Mouse (Mus musculus): ENCODE data around the gene Ephb1. TPM values are rescaled to one million over a fixed set of nuclear protein-coding genes. Genes with fewer than 3 reads are reported as not detected.
A peak's percentile ranks its signal among the peaks of the same experiment; 100 is the strongest.

Gene Ephb1
- polyA plus RNA-seq, 1 experiment from 2014 or later, result 1.4 TPM

DNA sequence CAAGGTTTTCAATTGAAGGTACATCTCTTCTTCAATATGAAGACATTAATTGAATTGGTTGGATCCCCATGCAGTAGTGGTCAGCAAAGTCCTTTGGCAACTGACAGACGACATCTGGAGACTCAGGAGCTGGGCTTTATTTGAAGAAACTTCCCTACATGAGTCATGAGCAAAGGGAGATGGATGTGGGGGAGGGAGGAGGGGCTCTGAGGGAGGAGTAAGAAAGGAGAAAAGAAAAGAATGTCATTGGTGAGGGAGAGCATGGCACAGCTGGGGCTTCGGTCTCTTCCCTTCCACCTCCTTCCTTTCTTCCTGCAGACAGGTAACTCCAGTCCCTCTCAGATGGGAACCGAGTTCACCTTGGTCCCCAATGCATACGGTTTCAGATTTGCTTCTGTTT is 431.6 kb downstream of the Ephb1 start:
- Histone ChIP-seq H3K27me3 (ENCODE audit: control insufficient read depth, insufficient read depth, low read depth, low read length) (no peaks in the 10 kb centered on the region), H3K4me2 (ENCODE audit: low read depth, low read length) (no peak overlapping the region), H3K9me3 (ENCODE audit: control insufficient read depth, low read length) (no peaks in the 10 kb centered on the region), H3K9ac (ENCODE audit: low read length) (no peak overlapping the region), H3K36me3 (ENCODE audit: control insufficient read depth, insufficient read depth, low read length) (no peaks in the 10 kb centered on the region), H3K27ac (ENCODE audit: low read length) (no peak overlapping the region), H3K4me3 (ENCODE audit: low read length) (no peak overlapping the region), H3K4me1 (replicated peaks; ENCODE audit: control insufficient read depth, insufficient read depth, low read length) (no peaks in the 10 kb centered on the region)
- WGBS, result 57% methylated on average over 4 of the region's 4 CpGs
- no peak for ATAC-seq (ENCODE audit: low read depth)

DNA sequence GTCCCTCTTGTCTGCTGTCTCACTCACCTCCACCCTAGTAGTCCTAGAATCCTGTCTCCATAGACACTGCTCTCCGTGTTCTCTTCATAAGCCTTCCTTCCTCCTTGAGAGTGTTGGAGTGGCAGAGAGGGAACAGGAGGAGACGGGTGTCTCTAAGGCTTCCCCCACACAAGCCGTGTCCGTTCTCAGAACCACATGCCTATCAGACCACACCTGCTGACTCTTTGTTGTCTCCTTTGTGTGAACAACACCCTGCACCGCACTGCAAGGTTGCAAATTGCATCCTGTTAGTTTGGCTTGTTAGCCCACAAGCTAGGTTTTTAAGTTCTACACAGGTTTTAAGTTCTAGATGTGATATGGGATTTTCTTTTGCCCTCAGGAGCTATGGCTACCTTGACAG is 435.2 kb downstream of the Ephb1 start:
- Histone ChIP-seq H3K4me1 (replicated peaks; ENCODE audit: control insufficient read depth, insufficient read depth, low read length) (no peaks in the 10 kb centered on the region), H3K36me3 (ENCODE audit: control insufficient read depth, insufficient read depth, low read length) (no peaks in the 10 kb centered on the region), H3K9ac (ENCODE audit: low read length) (no peak overlapping the region), H3K4me2 (ENCODE audit: low read depth, low read length) (no peak overlapping the region), H3K27me3 (ENCODE audit: control insufficient read depth, insufficient read depth, low read depth, low read length) (no peaks in the 10 kb centered on the region), H3K9me3 (ENCODE audit: control insufficient read depth, low read length) (no peaks in the 10 kb centered on the region), H3K4me3 (ENCODE audit: low read length) (no peak overlapping the region), H3K27ac (ENCODE audit: low read length) (no peak overlapping the region)
- 81% methylated on average over 5 of the region's 5 CpGs for WGBS
- ATAC-seq (ENCODE audit: low read depth), result no peak

DNA sequence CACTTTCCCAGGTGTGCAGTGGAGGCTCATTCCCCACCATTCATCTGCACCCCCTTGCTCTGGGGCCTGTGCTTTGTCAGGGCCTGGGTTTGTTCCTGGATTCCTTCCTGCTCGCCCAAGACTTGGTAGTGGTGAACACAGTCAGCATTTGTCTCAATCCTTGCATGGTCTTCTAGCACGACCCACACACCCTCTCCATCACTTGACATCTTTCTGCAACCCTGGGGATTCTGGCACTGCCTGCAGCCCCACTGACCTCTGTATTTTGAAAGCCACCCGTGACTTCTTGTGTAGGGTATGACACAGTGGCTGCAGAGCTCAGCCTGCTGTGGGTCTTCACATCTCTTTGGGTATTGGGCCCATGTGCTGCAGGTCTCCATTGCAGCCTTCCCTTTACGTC is 435.7 kb downstream of the Ephb1 start:
- no peaks in the 10 kb centered on the region for H3K4me1 ChIP-seq (replicated peaks; ENCODE audit: control insufficient read depth, insufficient read depth, low read length)
- 68% methylated on average over 4 of the region's 4 CpGs for WGBS
- no peaks in the 10 kb centered on the region for H3K36me3 ChIP-seq (ENCODE audit: control insufficient read depth, insufficient read depth, low read length)
- no peaks in the 10 kb centered on the region for H3K27me3 ChIP-seq (ENCODE audit: control insufficient read depth, insufficient read depth, low read depth, low read length)
- no peak for ATAC-seq (ENCODE audit: low read depth)
- no peak overlapping the region for H3K27ac ChIP-seq (ENCODE audit: low read length)
- H3K9ac ChIP-seq (ENCODE audit: low read length), result no peak overlapping the region
- no peak overlapping the region for H3K4me3 ChIP-seq (ENCODE audit: low read length)
- no peaks in the 10 kb centered on the region for H3K9me3 ChIP-seq (ENCODE audit: control insufficient read depth, low read length)
- no peak overlapping the region for H3K4me2 ChIP-seq (ENCODE audit: low read depth, low read length)

DNA sequence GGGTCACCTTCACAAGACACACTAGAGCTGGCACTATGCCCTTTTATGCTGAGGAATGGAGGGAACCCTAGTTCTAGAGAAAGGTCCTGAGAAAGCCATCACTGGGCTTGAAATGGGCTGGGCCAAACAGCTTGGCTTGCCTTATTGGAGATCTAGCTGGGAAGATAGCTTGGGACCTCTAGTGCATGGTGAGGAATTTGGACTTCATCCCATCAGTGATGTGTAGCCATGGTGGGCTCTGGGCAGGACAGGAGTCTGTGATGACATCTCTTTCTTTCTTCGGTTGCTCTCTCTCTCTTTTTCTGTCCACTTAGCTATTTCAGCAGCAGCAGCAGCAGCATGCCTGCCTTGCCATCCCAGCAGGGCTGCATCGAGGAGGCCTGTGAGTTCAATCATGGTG is 439.4 kb downstream of the Ephb1 start:
- no peak overlapping the region for H3K27ac ChIP-seq (ENCODE audit: low read length)
- WGBS, result 71% methylated on average over 2 of the region's 2 CpGs
- no peak for ATAC-seq (ENCODE audit: low read depth)
- no peaks in the 10 kb centered on the region for H3K36me3 ChIP-seq (ENCODE audit: control insufficient read depth, insufficient read depth, low read length)
- H3K4me3 ChIP-seq (ENCODE audit: low read length), result no peak overlapping the region
- peaks cover 5% of the 10 kb centered on the region; the same call in 1 of the 2 replicates for H3K4me1 ChIP-seq (replicated peaks; ENCODE audit: control insufficient read depth, insufficient read depth, low read length)
- H3K4me2 ChIP-seq (ENCODE audit: low read depth, low read length), result no peak overlapping the region
- no peaks in the 10 kb centered on the region for H3K27me3 ChIP-seq (ENCODE audit: control insufficient read depth, insufficient read depth, low read depth, low read length)
- H3K9me3 ChIP-seq (ENCODE audit: control insufficient read depth, low read length), result no peaks in the 10 kb centered on the region
- no peak overlapping the region for H3K9ac ChIP-seq (ENCODE audit: low read length)

DNA sequence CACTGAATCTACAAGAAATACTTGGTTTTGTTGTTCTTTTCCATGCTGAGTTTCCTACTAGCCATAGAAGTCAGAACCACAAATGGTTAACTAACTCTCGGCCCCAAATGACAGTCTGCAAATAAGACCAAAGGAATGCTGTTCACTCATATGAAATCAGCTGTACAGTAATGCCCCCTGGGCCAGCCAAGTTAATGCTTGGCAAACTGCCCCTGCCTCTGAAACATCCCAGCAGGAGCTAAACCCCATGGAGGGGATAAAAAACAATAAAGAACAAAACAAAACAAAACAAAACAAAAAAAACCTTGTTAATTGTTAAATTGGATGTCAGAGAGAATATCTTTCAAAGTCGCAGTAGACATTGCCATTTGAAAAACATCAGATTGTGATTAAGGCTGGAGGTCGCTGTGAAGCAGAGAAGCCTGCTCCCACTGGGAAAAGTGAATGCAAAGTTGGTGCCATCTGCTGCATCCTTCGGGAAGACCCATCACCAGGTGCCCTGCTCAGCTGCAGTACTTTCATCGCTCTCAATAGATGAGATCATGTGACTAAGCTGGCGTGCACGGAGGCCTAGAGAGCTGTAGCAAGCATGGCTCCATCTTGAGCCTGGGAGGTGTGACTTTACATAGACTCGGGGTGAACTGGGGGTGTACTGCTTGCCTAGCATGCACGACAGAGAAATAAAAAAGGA is 443.2 kb downstream of the Ephb1 start:
- Histone ChIP-seq H3K36me3 (ENCODE audit: control insufficient read depth, insufficient read depth, low read length) (no peaks in the 10 kb centered on the region), H3K27me3 (ENCODE audit: control insufficient read depth, insufficient read depth, low read depth, low read length) (no peaks in the 10 kb centered on the region), H3K4me2 (ENCODE audit: low read depth, low read length) (0 out of 2 replicates have a peak overlapping the region, but pooled peaks have one; percentile 16), H3K9me3 (ENCODE audit: control insufficient read depth, low read length) (no peaks in the 10 kb centered on the region), H3K9ac (ENCODE audit: low read length) (no peak overlapping the region), H3K27ac (ENCODE audit: low read length) (peak overlapping the region; percentile 60), H3K4me3 (ENCODE audit: low read length) (no peak overlapping the region), H3K4me1 (replicated peaks; ENCODE audit: control insufficient read depth, insufficient read depth, low read length) (peaks cover 8% of the 10 kb centered on the region; the same call in 1 of the 2 replicates)
- 38% methylated on average over 9 of the region's 9 CpGs for WGBS
- ATAC-seq (ENCODE audit: low read depth), result peak; percentile 97

DNA sequence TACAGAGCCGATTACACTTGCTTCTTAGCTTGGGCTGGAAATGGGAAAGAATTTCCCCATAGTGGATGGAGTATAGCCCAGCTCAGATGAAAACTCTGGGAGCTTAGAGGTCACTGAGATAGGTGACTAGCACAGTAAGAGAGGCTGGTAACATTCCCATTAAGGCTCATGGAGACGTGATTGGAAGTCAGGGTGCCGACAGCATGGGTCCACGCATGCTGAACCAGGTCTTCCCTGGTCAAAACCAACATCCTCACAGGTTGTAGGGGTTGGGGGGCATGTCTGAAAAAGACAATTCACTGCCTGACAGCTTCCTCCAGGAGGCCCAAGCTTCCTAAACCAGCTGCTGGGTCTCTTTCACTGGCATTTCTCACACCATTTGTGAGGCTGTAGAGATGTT is 445.0 kb downstream of the Ephb1 start:
- no peaks in the 10 kb centered on the region for H3K36me3 ChIP-seq (ENCODE audit: control insufficient read depth, insufficient read depth, low read length)
- WGBS, result 79% methylated on average over 4 of the region's 4 CpGs
- no peaks in the 10 kb centered on the region for H3K9me3 ChIP-seq (ENCODE audit: control insufficient read depth, low read length)
- H3K4me2 ChIP-seq (ENCODE audit: low read depth, low read length), result no peak overlapping the region
- no peaks in the 10 kb centered on the region for H3K27me3 ChIP-seq (ENCODE audit: control insufficient read depth, insufficient read depth, low read depth, low read length)
- peaks cover 8% of the 10 kb centered on the region; the same call in 1 of the 2 replicates for H3K4me1 ChIP-seq (replicated peaks; ENCODE audit: control insufficient read depth, insufficient read depth, low read length)
- no peak overlapping the region for H3K27ac ChIP-seq (ENCODE audit: low read length)
- no peak overlapping the region for H3K4me3 ChIP-seq (ENCODE audit: low read length)
- H3K9ac ChIP-seq (ENCODE audit: low read length), result no peak overlapping the region
- ATAC-seq (ENCODE audit: low read depth), result no peak

DNA sequence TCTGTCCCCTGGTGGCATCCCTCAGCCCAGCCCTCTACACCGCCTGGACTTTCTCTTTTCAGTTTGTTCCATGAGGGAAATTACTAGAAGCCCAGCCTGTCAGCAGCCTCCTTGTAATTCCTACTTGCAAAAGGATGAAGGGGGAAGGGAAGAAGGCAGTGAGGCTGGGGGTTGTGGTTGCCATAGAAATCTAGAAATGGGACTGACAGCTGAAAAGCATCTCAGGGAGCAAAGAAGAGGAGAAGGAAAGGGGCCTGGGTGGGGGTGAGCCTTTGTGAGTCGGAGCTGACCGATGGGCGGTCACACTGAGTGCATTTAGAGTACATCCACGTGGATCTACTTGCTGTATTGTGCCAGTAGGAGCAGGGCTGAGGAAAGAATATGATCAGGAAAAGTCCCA is 445.6 kb downstream of the Ephb1 start:
- H3K9me3 ChIP-seq (ENCODE audit: control insufficient read depth, low read length), result no peaks in the 10 kb centered on the region
- H3K9ac ChIP-seq (ENCODE audit: low read length), result no peak overlapping the region
- no peaks in the 10 kb centered on the region for H3K27me3 ChIP-seq (ENCODE audit: control insufficient read depth, insufficient read depth, low read depth, low read length)
- H3K4me1 ChIP-seq (replicated peaks; ENCODE audit: control insufficient read depth, insufficient read depth, low read length), result peaks cover 8% of the 10 kb centered on the region; the same call in 1 of the 2 replicates
- peak; percentile 29; the same call in 1 of the 2 replicates for ATAC-seq (ENCODE audit: low read depth)
- no peaks in the 10 kb centered on the region for H3K36me3 ChIP-seq (ENCODE audit: control insufficient read depth, insufficient read depth, low read length)
- no peak overlapping the region for H3K4me2 ChIP-seq (ENCODE audit: low read depth, low read length)
- H3K4me3 ChIP-seq (ENCODE audit: low read length), result no peak overlapping the region
- H3K27ac ChIP-seq (ENCODE audit: low read length), result no peak overlapping the region
- 53% methylated on average over 5 of the region's 5 CpGs for WGBS

DNA sequence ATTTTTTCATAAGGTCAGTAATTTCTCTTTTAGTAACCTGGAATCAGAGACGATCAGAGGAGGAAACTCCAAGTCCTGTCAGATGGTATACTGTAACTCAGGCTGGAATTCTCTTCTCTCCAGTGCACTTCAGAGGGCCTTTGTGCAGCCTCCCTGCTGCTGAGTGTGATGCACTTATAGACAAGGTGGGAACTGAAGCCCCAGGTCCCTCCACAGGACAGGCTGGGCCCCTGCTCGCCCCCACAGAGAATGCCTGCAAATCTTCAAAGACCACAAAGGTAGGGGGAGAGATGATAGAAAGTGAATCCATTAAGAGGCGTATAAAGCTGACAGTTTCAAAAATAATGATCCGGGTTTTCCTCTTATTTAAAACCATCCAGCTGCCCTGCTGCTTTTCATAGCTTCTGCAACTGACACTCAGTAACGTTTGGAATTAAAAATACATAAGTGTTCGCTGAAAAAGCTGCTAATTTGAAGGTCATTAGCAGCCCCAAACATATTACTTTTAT is 446.7 kb downstream of the Ephb1 start:
- no peak overlapping the region for H3K9ac ChIP-seq (ENCODE audit: low read length)
- H3K4me1 ChIP-seq (replicated peaks; ENCODE audit: control insufficient read depth, insufficient read depth, low read length), result peaks cover 8% of the 10 kb centered on the region; the same call in 1 of the 2 replicates
- no peak overlapping the region for H3K4me2 ChIP-seq (ENCODE audit: low read depth, low read length)
- no peak overlapping the region for H3K27ac ChIP-seq (ENCODE audit: low read length)
- H3K27me3 ChIP-seq (ENCODE audit: control insufficient read depth, insufficient read depth, low read depth, low read length), result no peaks in the 10 kb centered on the region
- H3K4me3 ChIP-seq (ENCODE audit: low read length), result no peak overlapping the region
- H3K36me3 ChIP-seq (ENCODE audit: control insufficient read depth, insufficient read depth, low read length), result no peaks in the 10 kb centered on the region
- 49% methylated on average over 6 of the region's 6 CpGs for WGBS
- no peaks in the 10 kb centered on the region for H3K9me3 ChIP-seq (ENCODE audit: control insufficient read depth, low read length)
- ATAC-seq (ENCODE audit: low read depth), result no peak

DNA sequence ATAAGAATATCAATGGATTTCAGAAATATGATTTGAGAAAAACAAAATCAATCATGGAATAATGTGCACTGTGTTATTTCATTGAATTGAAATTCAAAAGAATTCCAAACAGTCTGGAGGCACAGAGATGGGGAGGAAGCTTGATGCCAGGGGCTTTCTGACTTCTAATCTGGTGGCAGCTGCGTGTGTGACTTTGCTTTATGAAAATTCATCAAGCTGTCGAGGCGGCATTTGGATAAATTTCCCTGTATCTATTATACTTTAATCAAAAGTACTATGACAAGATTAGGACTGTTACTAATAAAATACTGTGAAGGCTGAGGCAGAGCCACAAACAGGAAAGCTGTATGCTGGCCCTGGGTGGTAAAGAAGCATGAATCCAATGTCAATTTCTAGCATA is 451.1 kb downstream of the Ephb1 start:
- 79% methylated on average over 3 of the region's 3 CpGs for WGBS
- H3K9ac ChIP-seq (ENCODE audit: low read length), result no peak overlapping the region
- H3K4me3 ChIP-seq (ENCODE audit: low read length), result no peak overlapping the region
- H3K36me3 ChIP-seq (ENCODE audit: control insufficient read depth, insufficient read depth, low read length), result no peaks in the 10 kb centered on the region
- H3K4me2 ChIP-seq (ENCODE audit: low read depth, low read length), result no peak overlapping the region
- H3K4me1 ChIP-seq (replicated peaks; ENCODE audit: control insufficient read depth, insufficient read depth, low read length), result no peaks in the 10 kb centered on the region
- no peak overlapping the region for H3K27ac ChIP-seq (ENCODE audit: low read length)
- no peak for ATAC-seq (ENCODE audit: low read depth)
- H3K9me3 ChIP-seq (ENCODE audit: control insufficient read depth, low read length), result no peaks in the 10 kb centered on the region
- no peaks in the 10 kb centered on the region for H3K27me3 ChIP-seq (ENCODE audit: control insufficient read depth, insufficient read depth, low read depth, low read length)
